Mouse (Mus musculus): Measurements from ENCODE around the gene Fthl17b.
"Not testable (repeated sequence)": the region's sequence is repeated elsewhere in the genome, so short reads cannot be mapped to it uniquely, and the experiment has no call there.

Gene Fthl17b

DNA sequence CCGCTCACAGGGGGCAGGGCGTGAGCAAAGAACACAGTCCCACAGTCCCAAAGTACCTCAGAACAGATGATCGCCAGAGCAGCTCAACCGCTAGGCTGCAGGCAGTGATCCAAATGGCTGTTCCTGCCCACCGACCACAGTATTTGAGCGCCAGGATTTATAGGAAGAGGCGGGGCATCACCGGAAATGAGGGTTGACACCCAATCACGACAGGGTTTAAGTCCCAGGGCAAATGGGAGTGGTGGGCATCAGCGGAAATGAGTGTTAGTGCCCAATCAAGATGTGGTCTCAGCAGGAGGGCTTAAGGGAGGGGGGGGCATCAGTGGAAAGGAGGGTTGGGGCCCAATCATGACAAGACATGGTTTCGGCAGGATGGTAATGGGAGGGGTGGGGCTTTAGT lies at the start of gene Fthl17b:
TSS of gene Fthl17b (minus strand) at position 101 of the 400 bp plus-strand sequence.
- in situ Hi-C loops (cut with MboI), result not testable (repeated sequence)

DNA sequence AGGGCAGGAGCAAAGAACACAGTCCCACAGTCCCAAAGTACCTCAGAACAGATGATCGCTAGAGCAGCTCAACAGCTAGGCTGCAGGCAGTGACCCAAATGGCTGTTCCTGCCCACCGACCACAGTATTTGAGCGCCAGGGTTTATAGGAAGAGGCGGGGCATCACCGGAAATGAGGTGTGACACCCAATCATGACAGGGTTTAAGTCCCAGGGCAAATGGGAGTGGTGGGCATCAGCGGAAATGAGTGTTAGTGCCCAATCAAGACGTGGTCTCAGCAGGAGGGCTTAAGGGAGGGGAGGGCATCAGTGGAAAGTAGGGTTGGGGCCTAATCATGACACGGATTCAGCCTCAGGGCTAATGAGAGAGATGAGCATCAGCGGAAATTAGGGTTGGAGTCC lies 23.9 kb upstream of the Fthl17b start, which contains the start of gene Fthl17d:
TSS of gene Fthl17d (minus strand) at position 101 of the 400 bp plus-strand sequence.
- in situ Hi-C loops (cut with MboI), result not testable (repeated sequence)

DNA sequence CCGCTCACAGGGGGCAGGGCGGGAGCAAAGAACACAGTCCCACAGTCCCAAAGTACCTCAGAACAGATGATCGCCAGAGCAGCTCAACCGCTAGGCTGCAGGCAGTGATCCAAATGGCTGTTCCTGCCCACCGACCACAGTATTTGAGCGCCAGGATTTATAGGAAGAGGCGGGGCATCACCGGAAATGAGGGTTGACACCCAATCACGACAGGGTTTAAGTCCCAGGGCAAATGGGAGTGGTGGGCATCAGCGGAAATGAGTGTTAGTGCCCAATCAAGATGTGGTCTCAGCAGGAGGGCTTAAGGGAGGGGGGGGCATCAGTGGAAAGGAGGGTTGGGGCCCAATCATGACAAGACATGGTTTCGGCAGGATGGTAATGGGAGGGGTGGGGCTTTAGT lies 13.7 kb upstream of the Fthl17b start, which contains the start of gene Fthl17c:
TSS of gene Fthl17c (minus strand) at position 101 of the 400 bp plus-strand sequence.
- in situ Hi-C loops (cut with MboI), result not testable (repeated sequence)

DNA sequence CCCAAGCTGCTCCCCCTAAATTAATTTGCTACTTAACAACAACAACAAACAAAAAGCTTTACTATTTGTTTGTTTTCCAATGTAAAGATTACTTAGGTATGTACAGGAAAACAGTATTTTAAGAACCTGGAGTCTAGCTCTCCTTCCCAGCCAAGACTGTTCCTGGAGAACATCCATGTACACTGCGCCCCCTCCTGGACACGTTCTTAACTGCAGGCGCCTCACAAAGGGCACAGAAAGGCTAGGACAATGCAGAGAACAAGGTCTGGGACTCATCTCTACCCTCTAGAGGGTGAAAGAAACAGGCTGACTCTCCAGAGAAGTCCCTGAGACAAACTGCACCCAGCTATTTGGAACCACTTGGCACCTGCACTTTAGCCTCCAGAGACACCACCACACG lies 1.8 kb upstream of the Fthl17b start:
- in situ Hi-C loops (cut with MboI), result not testable (repeated sequence)

DNA sequence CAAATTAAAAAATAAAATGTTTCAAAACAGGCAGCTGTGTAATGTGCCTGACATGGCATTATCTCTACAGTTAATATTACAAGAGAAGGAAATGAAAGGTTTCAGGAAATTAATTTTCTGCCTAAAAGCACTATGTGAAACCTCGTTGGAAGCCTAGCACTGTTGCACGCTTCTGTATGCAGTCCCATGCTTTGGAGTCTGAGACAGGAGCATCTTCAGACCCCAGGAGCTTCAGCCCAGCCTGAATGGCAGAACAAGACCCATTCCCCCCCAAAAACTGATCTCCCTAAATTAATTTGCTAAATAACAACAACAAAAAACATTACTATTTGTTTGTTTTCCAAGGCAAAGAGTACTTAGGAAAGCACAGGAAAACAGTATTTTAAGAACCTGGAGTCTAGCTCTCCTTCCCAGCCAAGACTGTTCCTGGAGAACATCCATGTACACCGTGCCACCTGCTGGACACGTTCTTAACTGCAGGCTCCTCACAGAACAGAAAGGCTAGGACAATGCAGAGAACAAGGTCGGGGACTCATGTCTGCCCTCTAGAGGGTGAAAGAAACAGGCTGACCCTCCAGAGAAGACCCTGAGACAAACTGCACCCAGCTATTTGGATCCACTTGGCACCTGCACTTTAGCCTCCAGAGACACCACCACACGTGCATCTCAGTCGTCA lies 14.5 kb downstream of the Fthl17b start:
- in situ Hi-C loops (cut with MboI), result not testable (repeated sequence)

DNA sequence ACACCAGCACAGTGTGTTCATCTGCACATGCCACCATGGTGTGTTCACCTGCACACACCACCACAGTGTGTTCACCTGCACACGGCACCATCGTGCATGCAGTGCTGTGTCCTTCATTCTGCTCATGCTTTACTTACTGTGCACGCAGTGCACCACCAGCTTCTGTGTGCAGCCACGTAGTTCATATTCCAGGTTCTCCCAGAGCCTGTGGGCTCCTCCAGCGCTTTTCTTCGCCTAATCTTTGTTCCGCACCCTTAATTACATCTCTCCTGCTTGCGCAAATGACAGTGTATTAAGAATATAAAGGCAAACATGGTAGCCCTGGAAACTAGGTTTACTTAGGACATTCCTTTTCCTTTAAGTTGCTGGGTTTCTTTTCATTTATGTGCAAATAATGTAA lies 18.7 kb downstream of the Fthl17b start:
- in situ Hi-C loops (cut with MboI), result no loop called here

DNA sequence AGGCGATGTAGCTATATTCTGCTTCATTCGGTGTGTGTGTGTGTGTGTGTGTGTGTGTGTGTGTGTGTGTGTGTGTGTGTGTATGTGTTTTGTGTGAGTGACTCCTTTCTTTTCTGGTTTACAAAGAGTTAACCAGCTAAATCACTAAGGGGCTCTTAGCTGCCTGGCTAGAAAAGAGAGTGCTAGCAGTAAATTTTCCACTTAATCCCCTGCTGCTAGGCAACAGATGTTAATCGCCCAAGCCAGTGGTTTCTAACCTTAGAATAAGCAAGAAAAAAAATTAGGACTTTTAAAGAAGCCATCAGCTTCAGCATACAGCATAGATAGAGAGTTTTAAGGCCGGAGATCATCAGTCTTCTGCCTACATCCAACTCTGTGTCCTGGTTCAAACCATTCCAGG lies 35.5 kb downstream of the Fthl17b start:
- in situ Hi-C loops (cut with MboI), result no loop called here

DNA sequence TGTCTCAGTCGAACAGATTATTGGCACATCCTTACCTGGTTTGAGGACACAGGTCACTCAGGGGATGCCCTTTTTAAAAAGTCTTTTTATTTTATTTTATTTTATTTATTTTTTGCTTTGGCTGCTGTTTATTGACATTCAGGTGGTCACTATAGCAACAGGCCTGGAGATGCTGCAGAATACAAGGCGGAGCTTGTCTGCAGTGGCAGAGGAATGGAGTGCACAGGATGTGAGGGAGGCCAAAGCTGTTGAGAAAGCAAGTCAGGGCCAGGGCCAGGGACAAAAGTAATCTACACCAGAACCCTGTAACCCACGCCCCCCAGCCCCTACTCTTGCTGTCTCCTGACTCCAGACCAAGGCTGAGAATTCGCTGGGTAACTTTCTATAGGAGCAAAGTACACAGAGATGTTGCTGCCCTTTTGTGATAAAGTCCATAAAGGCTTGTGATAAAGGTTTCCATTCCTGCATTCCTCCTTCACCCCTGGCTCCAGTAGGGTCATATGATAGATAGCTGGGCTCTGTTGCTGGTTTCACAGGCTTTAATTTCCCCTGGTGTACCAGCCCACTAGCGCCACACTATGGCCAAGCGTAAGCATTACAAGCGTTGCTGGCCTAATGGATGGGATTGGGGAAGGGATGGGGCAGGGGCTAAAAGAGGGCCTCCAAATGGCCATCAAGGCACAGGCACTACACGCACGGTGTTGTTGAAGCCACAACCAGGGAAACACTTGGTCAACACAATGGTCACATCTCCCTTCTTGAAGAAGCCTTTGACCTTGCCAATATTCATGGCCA lies 40.8 kb downstream of the Fthl17b start:
- in situ Hi-C loops (cut with MboI), result no loop called here

DNA sequence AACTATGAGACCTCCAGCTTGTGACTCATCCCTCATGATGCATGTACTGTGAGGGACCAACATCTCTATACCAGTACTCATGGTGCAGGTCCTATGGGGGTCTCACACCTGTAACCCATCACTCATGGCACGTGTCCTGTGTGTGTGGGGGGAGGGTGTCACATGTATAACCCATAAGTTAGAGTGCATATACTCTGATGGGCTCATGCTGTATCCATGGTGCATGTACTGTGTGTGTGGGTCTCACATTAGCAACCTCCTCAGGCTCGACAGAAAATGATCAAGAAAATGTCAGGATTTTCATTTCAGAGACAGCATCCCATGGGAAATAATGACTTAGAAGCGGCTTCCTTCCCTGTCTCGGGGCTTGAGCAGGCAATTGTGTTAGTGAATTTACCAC lies 41.7 kb downstream of the Fthl17b start:
- in situ Hi-C loops (cut with MboI), result no loop called here

Data from mature B cell (primary cell).